Mouse (Mus musculus) cortical plate, adult 2 months (tissue): ENCODE measurements around the gene Rtel1.

ENCODE experiments used
- CTCF ChIP-seq: fragments of 200-500 bp; IDR thresholded peaks from 2 replicates; pipeline ENCODE4 v1.5.1; 2011; ENCODE audit warnings: mild to moderate bottlenecking, control low read depth, low read length; ENCODE audit not compliant: insufficient read depth; ENCODE audit errors: extremely low read depth
- POLR2A ChIP-seq: fragments of 200-500 bp; IDR thresholded peaks from 2 replicates; pipeline ENCODE4 v1.6.1; 2011; ENCODE audit warnings: mild to moderate bottlenecking, low read length, control low read depth; ENCODE audit not compliant: insufficient read depth; ENCODE audit errors: extremely low read depth

GRCm38 (mm10) chr2:181363946-181364345, 44.4 kb downstream of the Rtel1 start:
- no peak for TF ChIP-seq POLR2A
- TF ChIP-seq CTCF, result no peak
